Mouse (Mus musculus) kidney, embryonic 14.5 days (tissue): ENCODE results near the gene Adamts2. TPM values are rescaled to one million over a fixed set of nuclear protein-coding genes. Genes with fewer than 3 reads are reported as not detected.
A peak's percentile ranks its signal among the peaks of the same experiment; 100 is the strongest.

Experiments used
- ATAC-seq: fragments of 200-750 bp; cut with Nextera tagmentation; 2 replicates; pipeline ENCODE4 v1.8.0; 2017; ENCODE audit warnings: moderate number of reproducible peaks, mild to moderate bottlenecking, moderate TSS enrichment, moderate library complexity; ENCODE audit not compliant: low FRiP score, low TSS enrichment
- H3K27ac ChIP-seq: fragments of 300-500 bp; sonication (generic); 2 replicates; pipeline ENCODE4 v1.5.1; 2014; ENCODE audit warnings: low read depth, mild to moderate bottlenecking, low read length, moderate library complexity, mixed read lengths
- H3K27me3 ChIP-seq: fragments of 300-500 bp; sonication (generic); 2 replicates; pipeline ENCODE4 v1.6.1; 2014; ENCODE audit warnings: mild to moderate bottlenecking, low read length; ENCODE audit not compliant: control insufficient read depth, insufficient read depth
- H3K36me3 ChIP-seq: fragments of 300-500 bp; sonication (generic); 2 replicates; pipeline ENCODE4 v1.6.1; 2014; ENCODE audit warnings: low read length, mixed read lengths; ENCODE audit not compliant: control insufficient read depth, insufficient read depth
- H3K4me1 ChIP-seq: fragments of 300-500 bp; sonication (generic); 2 replicates; pipeline ENCODE4 v1.6.1; 2014; ENCODE audit warnings: low read length, mixed read lengths; ENCODE audit not compliant: control insufficient read depth, insufficient read depth
- H3K4me2 ChIP-seq: fragments of 300-500 bp; sonication (generic); replicated peaks from 2 replicates; pipeline ENCODE4 v1.6.1; 2014; ENCODE audit warnings: low read depth, mild to moderate bottlenecking, low read length
- H3K4me3 ChIP-seq: fragments of 300-500 bp; sonication (generic); 2 replicates; pipeline ENCODE4 v1.5.1; 2014; ENCODE audit warnings: mild to moderate bottlenecking, low read length
- H3K9ac ChIP-seq: fragments of 300-500 bp; sonication (generic); 2 replicates; pipeline ENCODE4 v1.6.1; 2014; ENCODE audit warnings: low read depth, mild to moderate bottlenecking, low read length, moderate library complexity
- H3K9me3 ChIP-seq: fragments of 300-500 bp; sonication (generic); 2 replicates; pipeline ENCODE4 v1.6.1; 2016; ENCODE audit warnings: low read length; ENCODE audit not compliant: control insufficient read depth
- WGBS: fragments of 180-500 bp; shearing (Covaris S2); extraction: QIAGEN DNeasy Blood & Tissue Kit; methylation state at CpG from one replicate; pipeline ENCODE4 v1.1.7; 2014; 5-methylcytosine and 5-hydroxymethylcytosine counted together
- polyA plus RNA-seq: library from polyadenylated mRNA; unstranded; fragments of >200 nt; fragmentation: Nextera tagmentation; extraction: Ambion mirVana; gene quantifications from 2 replicates; pipeline ENCODE4 v1.2.1, GENCODE M21; 2014

Gene Adamts2
- polyA plus RNA-seq, 1 experiment from 2014 or later = 2.8 TPM

- Histone ChIP-seq H3K9me3 (no peaks in the 10 kb centered on the region), H3K27me3 (no peaks in the 10 kb centered on the region), H3K4me1 (no peaks in the 10 kb centered on the region), H3K4me2 (no peak overlapping the region), H3K4me3 (no peak overlapping the region), H3K27ac (no peak overlapping the region), H3K36me3 (no peaks in the 10 kb centered on the region), H3K9ac (no peak overlapping the region)
- no peak for ATAC-seq
- WGBS = 88% methylated on average over 11 of the region's 11 CpGs
Observed at GRCm38 (mm10) chr11:50617015-50617543, 15.2 kb downstream of the Adamts2 start.

- no peak for ATAC-seq
- Histone ChIP-seq H3K4me1 (no peaks in the 10 kb centered on the region), H3K9ac (no peak overlapping the region), H3K4me3 (no peak overlapping the region), H3K4me2 (no peak overlapping the region), H3K27ac (no peak overlapping the region), H3K27me3 (no peaks in the 10 kb centered on the region), H3K9me3 (no peaks in the 10 kb centered on the region), H3K36me3 (no peaks in the 10 kb centered on the region)
- 75% methylated on average over 4 of the region's 4 CpGs for WGBS
Observed at GRCm38 (mm10) chr11:50620926-50621325, 19.0 kb downstream of the Adamts2 start.

- H3K4me2 ChIP-seq = no peak overlapping the region
- no peaks in the 10 kb centered on the region for H3K27me3 ChIP-seq
- no peak for ATAC-seq
- no peak overlapping the region for H3K9ac ChIP-seq
- H3K36me3 ChIP-seq = no peaks in the 10 kb centered on the region
- no peak overlapping the region for H3K4me3 ChIP-seq
- no peak overlapping the region for H3K27ac ChIP-seq
- no peaks in the 10 kb centered on the region for H3K9me3 ChIP-seq
- WGBS = 83% methylated on average over 5 of the region's 5 CpGs
- no peaks in the 10 kb centered on the region for H3K4me1 ChIP-seq
Observed at GRCm38 (mm10) chr11:50621364-50621763, 19.5 kb downstream of the Adamts2 start.

GRCm38 (mm10) chr11:50622238-50622726, 20.4 kb downstream of the Adamts2 start:
- Histone ChIP-seq H3K27me3 (no peaks in the 10 kb centered on the region), H3K27ac (no peak overlapping the region), H3K9me3 (no peaks in the 10 kb centered on the region), H3K4me2 (peak overlapping the region; percentile 24; the same call in 1 of the 2 replicates), H3K36me3 (no peaks in the 10 kb centered on the region), H3K4me1 (no peaks in the 10 kb centered on the region), H3K9ac (no peak overlapping the region), H3K4me3 (no peak overlapping the region)
- peak; percentile 93 for ATAC-seq
- WGBS = 52% methylated on average over 15 of the region's 15 CpGs

GRCm38 (mm10) chr11:50623806-50624205, 21.9 kb downstream of the Adamts2 start:
- Histone ChIP-seq H3K9ac (no peak overlapping the region), H3K4me3 (no peak overlapping the region), H3K4me1 (no peaks in the 10 kb centered on the region), H3K36me3 (no peaks in the 10 kb centered on the region), H3K9me3 (no peaks in the 10 kb centered on the region), H3K4me2 (no peak overlapping the region), H3K27me3 (no peaks in the 10 kb centered on the region), H3K27ac (no peak overlapping the region)
- no peak for ATAC-seq
- 96% methylated on average over 3 of the region's 3 CpGs for WGBS

- Histone ChIP-seq H3K4me2 (no peak overlapping the region), H3K4me3 (no peak overlapping the region), H3K27me3 (no peaks in the 10 kb centered on the region), H3K27ac (no peak overlapping the region), H3K9me3 (no peaks in the 10 kb centered on the region), H3K36me3 (no peaks in the 10 kb centered on the region), H3K4me1 (no peaks in the 10 kb centered on the region), H3K9ac (no peak overlapping the region)
- no peak for ATAC-seq
- 53% methylated on average over 2 of the region's 2 CpGs for WGBS
Observed at GRCm38 (mm10) chr11:50624239-50624638, 22.4 kb downstream of the Adamts2 start.

- H3K27me3 ChIP-seq = no peaks in the 10 kb centered on the region
- H3K27ac ChIP-seq = no peak overlapping the region
- no peaks in the 10 kb centered on the region for H3K36me3 ChIP-seq
- H3K4me3 ChIP-seq = no peak overlapping the region
- H3K4me2 ChIP-seq = no peak overlapping the region
- H3K9me3 ChIP-seq = no peaks in the 10 kb centered on the region
- WGBS = 68% methylated on average over 5 of the region's 5 CpGs
- H3K4me1 ChIP-seq = no peaks in the 10 kb centered on the region
- no peak overlapping the region for H3K9ac ChIP-seq
- no peak for ATAC-seq
Observed at GRCm38 (mm10) chr11:50624720-50625119, 22.8 kb downstream of the Adamts2 start.

- Histone ChIP-seq H3K27me3 (no peaks in the 10 kb centered on the region), H3K27ac (no peak overlapping the region), H3K9ac (no peak overlapping the region), H3K4me2 (no peak overlapping the region), H3K4me3 (no peak overlapping the region), H3K36me3 (no peaks in the 10 kb centered on the region), H3K4me1 (peaks cover 12% of the 10 kb centered on the region), H3K9me3 (no peaks in the 10 kb centered on the region)
- ATAC-seq = no peak
- WGBS = 40% methylated on average over 3 of the region's 3 CpGs
Observed at GRCm38 (mm10) chr11:50628915-50629314, 27.0 kb downstream of the Adamts2 start.

GRCm38 (mm10) chr11:50630462-50630861, 28.6 kb downstream of the Adamts2 start:
- no peak overlapping the region for H3K4me2 ChIP-seq
- peaks cover 12% of the 10 kb centered on the region for H3K4me1 ChIP-seq
- no peak overlapping the region for H3K9ac ChIP-seq
- H3K4me3 ChIP-seq = no peak overlapping the region
- H3K36me3 ChIP-seq = no peaks in the 10 kb centered on the region
- no peaks in the 10 kb centered on the region for H3K9me3 ChIP-seq
- H3K27me3 ChIP-seq = no peaks in the 10 kb centered on the region
- H3K27ac ChIP-seq = no peak overlapping the region
- 77% methylated on average over 2 of the region's 2 CpGs for WGBS
- no peak for ATAC-seq
